Mouse (Mus musculus): ENCODE measurements around the gene Prss40. TPM values are rescaled to one million over a fixed set of nuclear protein-coding genes. Genes with fewer than 3 reads are reported as not detected.
A peak's percentile ranks its signal among the peaks of the same experiment; 100 is the strongest.

The Prss40 gene
- polyA plus RNA-seq (2012; rRNA removed): not detected in 2 replicates

DNA sequence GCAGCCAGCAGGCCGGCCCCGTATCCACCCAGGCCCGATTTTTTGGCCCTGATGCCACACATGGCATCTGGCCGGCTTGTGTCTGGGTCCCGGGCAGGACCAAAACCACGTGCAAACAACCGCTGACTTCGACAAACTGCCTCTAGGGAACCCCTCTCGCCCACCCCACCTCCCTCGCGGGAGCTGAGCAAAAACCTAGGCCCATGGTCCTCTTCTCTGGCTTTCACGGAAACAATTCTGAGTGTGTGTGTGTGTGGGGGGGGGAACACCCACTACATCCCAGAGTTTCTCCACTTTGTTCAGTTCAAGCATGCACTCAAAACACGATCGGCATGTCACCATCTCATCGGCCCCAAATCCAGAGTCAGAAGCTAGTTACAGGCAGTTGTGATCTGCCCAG is at the start of gene Prss40:
Gene Prss40, minus strand, starts transcription at position 101 of the 400 bp plus-strand sequence.
- no peak within 1 kb of the TSS for H3K4me3 ChIP-seq (ENCODE audit: control insufficient read depth, insufficient read depth, low read length)
- no peak within 1 kb of the TSS for H3K27ac ChIP-seq (ENCODE audit: control insufficient read depth, insufficient read depth, low read length)
- no peaks in the 10 kb centered on the region for H3K4me1 ChIP-seq (replicated peaks; ENCODE audit: control insufficient read depth, insufficient read depth, low read length)
- H3K27me3 ChIP-seq (ENCODE audit: control insufficient read depth, insufficient read depth, low read length): no peaks in the 10 kb centered on the region
- TF ChIP-seq POLR2A (IDR thresholded peaks at IDR 0.05; ENCODE audit: control insufficient read depth, extremely low read depth, insufficient read depth, low read length, poor library complexity) (no peak), CTCF (IDR thresholded peaks at IDR 0.05; ENCODE audit: borderline replicate concordance, control insufficient read depth, extremely low read depth, insufficient read depth, low read length, poor library complexity) (no peak)
- no peak for DNase-seq
- H3K36me3 ChIP-seq (ENCODE audit: control insufficient read depth, insufficient read depth, low read length): no peaks in the 10 kb centered on the region
- WGBS: 87% methylated on average over 15 of the region's 15 CpGs

DNA sequence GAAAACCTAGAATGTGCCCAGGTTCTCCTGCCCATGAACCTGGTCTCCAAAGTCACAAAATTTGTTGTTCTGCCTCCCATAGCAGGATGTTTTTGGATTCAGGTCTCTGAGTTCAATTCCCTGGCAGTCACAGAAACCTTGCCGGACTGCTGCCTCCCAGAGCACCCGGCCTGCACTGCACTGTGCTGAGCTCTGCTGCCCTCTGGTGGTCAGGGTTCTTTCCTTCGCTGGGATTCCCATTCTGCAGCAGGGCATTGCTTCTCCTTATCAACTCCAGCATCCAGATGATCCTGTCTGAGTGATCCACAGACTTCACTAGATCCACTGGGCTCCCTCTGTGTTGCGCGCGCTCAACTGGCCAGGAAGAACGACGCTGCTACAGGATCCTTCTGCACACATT is 41.6 kb upstream of the Prss40 start:
- Histone ChIP-seq H3K36me3 (ENCODE audit: control insufficient read depth, insufficient read depth, low read length) (no peaks in the 10 kb centered on the region), H3K27ac (ENCODE audit: control insufficient read depth, insufficient read depth, low read length) (no peak overlapping the region), H3K4me3 (ENCODE audit: control insufficient read depth, insufficient read depth, low read length) (no peak overlapping the region), H3K4me1 (replicated peaks; ENCODE audit: control insufficient read depth, insufficient read depth, low read length) (no peaks in the 10 kb centered on the region), H3K27me3 (ENCODE audit: control insufficient read depth, insufficient read depth, low read length) (no peaks in the 10 kb centered on the region)
- peak; percentile 86 for TF ChIP-seq CTCF (IDR thresholded peaks at IDR 0.05; ENCODE audit: borderline replicate concordance, control insufficient read depth, extremely low read depth, insufficient read depth, low read length, poor library complexity)
- no peak for TF ChIP-seq POLR2A (IDR thresholded peaks at IDR 0.05; ENCODE audit: control insufficient read depth, extremely low read depth, insufficient read depth, low read length, poor library complexity)
- WGBS: 18% methylated on average over 8 of the region's 8 CpGs
- peak; percentile 46 for DNase-seq

DNA sequence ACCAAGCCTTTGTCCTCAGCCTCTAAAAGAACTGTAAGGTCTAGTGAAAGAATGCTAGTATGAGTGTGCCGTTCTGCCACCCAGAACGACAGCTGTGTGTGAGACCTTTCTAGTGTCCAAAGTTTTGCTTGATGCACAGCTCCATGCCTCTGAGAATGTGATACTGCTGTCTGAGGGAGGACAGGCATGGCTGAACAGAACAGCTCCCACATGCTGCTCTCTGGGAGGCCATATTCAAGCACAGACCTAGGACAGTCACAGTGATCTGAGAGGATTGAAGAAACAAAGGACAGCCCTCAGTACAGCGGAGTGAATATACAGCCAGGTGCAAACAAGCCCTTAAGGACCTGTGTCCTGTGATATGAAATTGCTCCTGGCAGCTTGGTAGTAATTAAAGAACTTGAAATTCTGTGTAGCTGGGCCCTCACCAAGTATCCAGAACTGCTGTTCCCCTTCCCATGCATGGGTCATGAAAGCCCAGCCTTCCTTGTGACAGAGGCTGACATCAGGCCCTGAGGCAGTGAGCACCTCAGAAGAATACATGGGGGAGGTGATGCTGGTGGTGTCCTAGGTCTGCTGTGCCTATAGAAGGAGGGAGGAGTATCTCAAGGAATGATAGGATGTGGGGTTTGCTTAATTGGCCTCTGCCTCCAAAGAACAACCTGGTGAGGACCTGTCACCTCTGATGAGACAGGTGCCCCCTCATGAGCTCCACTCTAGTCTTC is 40.7 kb upstream of the Prss40 start:
- Histone ChIP-seq H3K27me3 (ENCODE audit: control insufficient read depth, insufficient read depth, low read length) (no peaks in the 10 kb centered on the region), H3K4me3 (ENCODE audit: control insufficient read depth, insufficient read depth, low read length) (no peak overlapping the region), H3K36me3 (ENCODE audit: control insufficient read depth, insufficient read depth, low read length) (no peaks in the 10 kb centered on the region), H3K27ac (ENCODE audit: control insufficient read depth, insufficient read depth, low read length) (no peak overlapping the region), H3K4me1 (replicated peaks; ENCODE audit: control insufficient read depth, insufficient read depth, low read length) (no peaks in the 10 kb centered on the region)
- TF ChIP-seq POLR2A (IDR thresholded peaks at IDR 0.05; ENCODE audit: control insufficient read depth, extremely low read depth, insufficient read depth, low read length, poor library complexity) (no peak), CTCF (IDR thresholded peaks at IDR 0.05; ENCODE audit: borderline replicate concordance, control insufficient read depth, extremely low read depth, insufficient read depth, low read length, poor library complexity) (no peak)
- DNase-seq: no peak
- WGBS: 91% methylated on average over 3 of the region's 3 CpGs

DNA sequence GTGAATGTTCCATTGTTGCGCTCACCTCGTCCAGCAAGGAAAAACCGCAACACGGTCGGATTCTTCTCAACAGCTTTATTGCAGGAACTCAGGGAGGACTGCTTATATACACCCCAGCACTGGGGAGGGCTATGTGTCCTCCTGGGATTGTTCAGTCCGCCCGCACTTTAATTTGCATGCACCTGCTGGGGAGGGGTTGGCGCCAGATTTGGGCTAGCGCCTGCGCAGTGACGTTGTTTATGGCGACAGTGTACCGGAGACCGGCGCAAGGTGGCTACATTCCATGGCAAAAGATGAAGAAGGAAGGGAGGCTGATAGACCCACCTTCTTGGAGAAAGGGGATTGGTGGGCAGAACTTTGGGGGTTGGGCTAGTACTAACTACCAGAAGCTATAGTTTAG is 39.3 kb upstream of the Prss40 start:
- 97% methylated on average over 15 of the region's 15 CpGs for WGBS
- no peaks in the 10 kb centered on the region for H3K27me3 ChIP-seq (ENCODE audit: control insufficient read depth, insufficient read depth, low read length)
- H3K36me3 ChIP-seq (ENCODE audit: control insufficient read depth, insufficient read depth, low read length): no peaks in the 10 kb centered on the region
- H3K27ac ChIP-seq (ENCODE audit: control insufficient read depth, insufficient read depth, low read length): no peak overlapping the region
- no peak for DNase-seq
- TF ChIP-seq POLR2A (IDR thresholded peaks at IDR 0.05; ENCODE audit: control insufficient read depth, extremely low read depth, insufficient read depth, low read length, poor library complexity) (no peak), CTCF (IDR thresholded peaks at IDR 0.05; ENCODE audit: borderline replicate concordance, control insufficient read depth, extremely low read depth, insufficient read depth, low read length, poor library complexity) (no peak)
- no peaks in the 10 kb centered on the region for H3K4me1 ChIP-seq (replicated peaks; ENCODE audit: control insufficient read depth, insufficient read depth, low read length)
- no peak overlapping the region for H3K4me3 ChIP-seq (ENCODE audit: control insufficient read depth, insufficient read depth, low read length)

DNA sequence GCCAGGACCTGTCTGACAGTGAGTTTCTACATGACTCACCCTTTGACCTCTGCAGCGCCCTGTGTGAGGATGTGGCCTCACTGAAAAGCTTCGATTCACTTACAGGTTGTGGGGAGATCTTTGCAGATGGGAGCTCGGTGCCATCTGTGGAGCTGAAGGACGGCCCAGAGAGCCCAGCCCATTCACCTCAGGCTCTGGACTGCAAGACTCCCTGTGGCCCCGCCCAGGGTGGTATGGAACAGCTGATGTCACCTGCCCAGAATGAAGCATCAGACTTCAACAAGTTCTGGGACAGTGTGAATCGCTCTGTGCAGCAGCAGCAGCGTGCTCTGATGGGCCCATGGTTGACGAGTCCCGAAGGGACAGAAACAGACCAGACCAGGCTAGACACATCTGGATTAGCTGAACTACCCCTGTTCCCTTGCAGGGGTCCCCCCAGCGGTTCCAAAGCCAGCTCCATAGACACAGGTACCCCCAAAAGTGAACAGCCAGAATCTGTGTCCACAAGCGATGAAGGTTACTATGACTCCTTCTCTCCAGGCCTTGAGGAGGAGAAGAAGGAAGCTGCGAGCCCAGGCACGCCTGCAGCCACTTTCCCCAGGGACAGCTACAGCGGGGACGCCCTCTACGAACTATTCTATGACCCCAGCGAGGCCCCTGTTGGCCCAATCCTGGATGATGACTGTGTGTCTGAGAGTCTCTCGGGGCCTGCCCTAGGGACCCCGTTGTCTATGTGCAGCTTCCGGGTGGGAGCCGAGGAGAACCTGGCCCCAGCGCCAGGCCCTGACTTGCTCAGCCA is 26.8 kb upstream of the Prss40 start:
- TF ChIP-seq CTCF (IDR thresholded peaks at IDR 0.05; ENCODE audit: borderline replicate concordance, control insufficient read depth, extremely low read depth, insufficient read depth, low read length, poor library complexity) (no peak), POLR2A (IDR thresholded peaks at IDR 0.05; ENCODE audit: control insufficient read depth, extremely low read depth, insufficient read depth, low read length, poor library complexity) (no peak)
- no peaks in the 10 kb centered on the region for H3K4me1 ChIP-seq (replicated peaks; ENCODE audit: control insufficient read depth, insufficient read depth, low read length)
- H3K27ac ChIP-seq (ENCODE audit: control insufficient read depth, insufficient read depth, low read length): no peak overlapping the region
- no peak overlapping the region for H3K4me3 ChIP-seq (ENCODE audit: control insufficient read depth, insufficient read depth, low read length)
- WGBS: 93% methylated on average over 22 of the region's 22 CpGs
- H3K36me3 ChIP-seq (ENCODE audit: control insufficient read depth, insufficient read depth, low read length): no peaks in the 10 kb centered on the region
- DNase-seq: no peak
- no peaks in the 10 kb centered on the region for H3K27me3 ChIP-seq (ENCODE audit: control insufficient read depth, insufficient read depth, low read length)

DNA sequence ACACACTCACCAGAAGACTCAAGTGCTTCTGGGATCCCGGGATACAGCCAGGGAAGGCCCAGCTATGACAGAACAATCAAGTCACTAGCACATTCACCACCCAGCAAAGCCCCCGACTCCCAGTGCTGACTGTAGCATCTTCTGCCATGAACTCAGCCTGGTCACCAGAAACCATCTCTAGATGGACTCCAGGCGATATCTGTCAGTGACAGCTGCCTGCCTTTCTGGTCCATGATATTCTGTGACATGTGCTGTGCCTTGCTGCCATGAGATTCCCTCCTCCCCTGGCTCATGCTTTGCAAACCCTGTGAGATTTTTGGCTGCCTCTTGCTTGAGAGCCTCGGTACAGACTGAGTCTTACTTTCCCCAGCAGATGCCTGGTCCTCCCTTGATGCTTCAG is 24.0 kb upstream of the Prss40 start:
- no peak for TF ChIP-seq POLR2A (IDR thresholded peaks at IDR 0.05; ENCODE audit: control insufficient read depth, extremely low read depth, insufficient read depth, low read length, poor library complexity)
- TF ChIP-seq CTCF (IDR thresholded peaks at IDR 0.05; ENCODE audit: borderline replicate concordance, control insufficient read depth, extremely low read depth, insufficient read depth, low read length, poor library complexity): no peak
- 81% methylated on average over 4 of the region's 4 CpGs for WGBS

More for the DNA sequence above, 24.0 kb upstream of the Prss40 start:
- no peak overlapping the region for H3K4me3 ChIP-seq (ENCODE audit: control insufficient read depth, insufficient read depth, low read length)
- H3K27me3 ChIP-seq (ENCODE audit: control insufficient read depth, insufficient read depth, low read length): no peaks in the 10 kb centered on the region
- H3K4me1 ChIP-seq (replicated peaks; ENCODE audit: control insufficient read depth, insufficient read depth, low read length): no peaks in the 10 kb centered on the region; the same call in 1 of the 2 replicates
- H3K27ac ChIP-seq (ENCODE audit: control insufficient read depth, insufficient read depth, low read length): no peak overlapping the region
- no peaks in the 10 kb centered on the region for H3K36me3 ChIP-seq (ENCODE audit: control insufficient read depth, insufficient read depth, low read length)
- DNase-seq: no peak
